ENCODE assay signal across 8 mouse cellular contexts in genomic region chr12:54202276-54202675, GRCm38 (mm10). TPM values are rescaled to one million over a fixed set of nuclear protein-coding genes. Genes with fewer than 3 reads are reported as not detected.
DNase-seq lines count a peak whose midpoint lies in the region; ATAC-seq lines count a peak whose summit lies in the region.

No protein-coding gene starts in this region.

- no peaks in the 10 kb centered on the region for H3K36me3 ChIP-seq in lung, embryonic 16.5 days (ENCODE audit: control insufficient read depth, insufficient read depth, low read length)
- no peaks in the 10 kb centered on the region for H3K36me3 ChIP-seq in heart, embryonic 15.5 days
- H3K36me3 ChIP-seq in neural tube, embryonic 14.5 days (ENCODE audit: control insufficient read depth, insufficient read depth, low read length): no peaks in the 10 kb centered on the region

- 26% methylated on average over 6 of the region's 6 CpGs for WGBS in lung, embryonic 16.5 days
- 43% methylated on average over 6 of the region's 6 CpGs for whole genome bisulfite sequencing in heart, embryonic 15.5 days
- 36% methylated on average over 6 of the region's 6 CpGs for WGBS in neural tube, embryonic 14.5 days

- peaks cover 2% of the 10 kb centered on the region; the same call in 1 of the 2 replicates for H3K9me3 ChIP-seq in lung, embryonic 16.5 days (ENCODE audit: control insufficient read depth, low read length)
- H3K9me3 ChIP-seq in heart, embryonic 15.5 days (replicated peaks): 0 out of 2 replicates have a peak, but pooled peaks cover 3% of the 10 kb centered on the region
- H3K9me3 ChIP-seq in neural tube, embryonic 14.5 days (ENCODE audit: control insufficient read depth, low read length): no peaks in the 10 kb centered on the region

- H3K27ac ChIP-seq in lung, embryonic 16.5 days (ENCODE audit: low read length): 0 out of 2 replicates have a peak overlapping the region, but pooled peaks have one; percentile 3
- H3K27ac ChIP-seq in heart, embryonic 15.5 days: peak overlapping the region; percentile 77
- H3K27ac ChIP-seq in neural tube, embryonic 14.5 days (ENCODE audit: low read depth, low read length): no peak overlapping the region

- H3K9ac ChIP-seq in lung, embryonic 16.5 days (ENCODE audit: low read length): peak overlapping the region; percentile 83
- H3K9ac ChIP-seq in heart, embryonic 15.5 days: peak overlapping the region; percentile 85
- no peak overlapping the region for H3K9ac ChIP-seq in neural tube, embryonic 14.5 days (replicated peaks; ENCODE audit: low read depth, low read length)

- no peaks in the 10 kb centered on the region for H3K27me3 ChIP-seq in lung, embryonic 16.5 days (ENCODE audit: control insufficient read depth, insufficient read depth, low read depth, low read length)
- H3K27me3 ChIP-seq in heart, embryonic 15.5 days: no peaks in the 10 kb centered on the region
- H3K27me3 ChIP-seq in neural tube, embryonic 14.5 days (ENCODE audit: control insufficient read depth, insufficient read depth, low read length): peaks cover 4% of the 10 kb centered on the region

- H3K4me1 ChIP-seq in lung, embryonic 16.5 days (replicated peaks; ENCODE audit: control insufficient read depth, insufficient read depth, low read length): peaks cover 22% of the 10 kb centered on the region
- peaks cover 38% of the 10 kb centered on the region for H3K4me1 ChIP-seq in heart, embryonic 15.5 days (replicated peaks)
- H3K4me1 ChIP-seq in neural tube, embryonic 14.5 days (ENCODE audit: control insufficient read depth, insufficient read depth, low read length): peaks cover 16% of the 10 kb centered on the region; the same call in 1 of the 2 replicates

- no peak for ATAC-seq in lung, embryonic 16.5 days (ENCODE audit: low read depth)
- no peak for ATAC-seq in heart, embryonic 15.5 days (replicated peaks; ENCODE audit: insufficient number of reproducible peaks, insufficient read depth, low FRiP score, low read depth)
- ATAC-seq in neural tube, embryonic 14.5 days (ENCODE audit: low read depth): no peak

- intact Hi-C loops in left cerebral cortex, postnatal 36 days (cut with DNase I): no loop called here

- DNase-seq in lung, postnatal 36 days: no peak
- peak; percentile 44 to 69 for DNase-seq in kidney, postnatal 36 days
- DNase-seq in layer of hippocampus, postnatal 14 days (ENCODE audit: low spot score in 2 of 2): no peak
- no peak for DNase-seq in left cerebral cortex, postnatal 36 days (ENCODE audit: low spot score in 2 of 2)
- no peak for DNase-seq in left cerebral cortex, adult 8-10 months (ENCODE audit: low spot score in 2 of 2)

- peak overlapping the region; percentile 89 for H3K4me2 ChIP-seq in lung, embryonic 16.5 days (ENCODE audit: low read depth, low read length)
- H3K4me2 ChIP-seq in heart, embryonic 15.5 days: peak overlapping the region; percentile 91
- peak overlapping the region; percentile 100 for H3K4me2 ChIP-seq in neural tube, embryonic 14.5 days (ENCODE audit: low read depth, low read length)

- H3K4me3 ChIP-seq in lung, embryonic 16.5 days (ENCODE audit: low read length): peak overlapping the region; percentile 73
- peak overlapping the region; percentile 76 for H3K4me3 ChIP-seq in heart, embryonic 15.5 days
- H3K4me3 ChIP-seq in neural tube, embryonic 14.5 days (ENCODE audit: low read depth, low read length): peak overlapping the region; percentile 49

RNA-seq across cellular contexts. Expression of gene Egln3, which starts 1.4 kb away (rescaled TPM):
- polyA plus RNA-seq in lung, embryonic 16.5 days (2015; fragmentation: Nextera tagmentation; extraction: Ambion mirVana): 23.0 and 27.2 TPM in 2 replicates
- polyA plus RNA-seq in heart, embryonic 15.5 days (2015; fragmentation: Nextera tagmentation; extraction: Ambion mirVana): 21.1 and 22.5 TPM in 2 replicates
- polyA plus RNA-seq in neural tube, embryonic 14.5 days (2014; fragmentation: Nextera tagmentation; extraction: Ambion mirVana): 7.5 and 7.9 TPM in 2 replicates
- 1 to 10 TPM; 4.3 to 5.9 TPM for total RNA-seq in layer of hippocampus, postnatal 14 days (2021)
- total RNA-seq in left cerebral cortex, postnatal 36 days (2021): 1 to 10 TPM; 9.1 to 9.9 TPM
- 10 to 100 TPM in 1 of 4 experiments, 1 to 10 TPM in 3; 8.8 to 10.8 (median 9.7) TPM for total RNA-seq in left cerebral cortex, adult 8-10 months (2022)

Comparison
In these comparisons a context has a peak if more than half of its experiments do, and no peak if none do; other contexts are left out.
1. DNase-seq: peak in kidney, postnatal 36 days (2 of 2); none in lung, postnatal 36 days (single experiment), layer of hippocampus, postnatal 14 days (0 of 2), left cerebral cortex, postnatal 36 days (0 of 2) and left cerebral cortex, adult 8-10 months (0 of 2).
2. Peak in every context shown above with its lines, with median percentiles within 50 percentile points of each other: H3K4me2 ChIP-seq and H3K4me3 ChIP-seq.